Mouse (Mus musculus): ENCODE results near the gene Npcd. TPM values are rescaled to one million over a fixed set of nuclear protein-coding genes. Genes with fewer than 3 reads are reported as not detected.
"Not testable (repeated sequence)": the region's sequence is repeated elsewhere in the genome, so short reads cannot be mapped to it uniquely, and the experiment has no call there.

Npcd gene
- polyA plus RNA-seq, 1 experiment from 2014 or later, result 0.55 TPM

DNA sequence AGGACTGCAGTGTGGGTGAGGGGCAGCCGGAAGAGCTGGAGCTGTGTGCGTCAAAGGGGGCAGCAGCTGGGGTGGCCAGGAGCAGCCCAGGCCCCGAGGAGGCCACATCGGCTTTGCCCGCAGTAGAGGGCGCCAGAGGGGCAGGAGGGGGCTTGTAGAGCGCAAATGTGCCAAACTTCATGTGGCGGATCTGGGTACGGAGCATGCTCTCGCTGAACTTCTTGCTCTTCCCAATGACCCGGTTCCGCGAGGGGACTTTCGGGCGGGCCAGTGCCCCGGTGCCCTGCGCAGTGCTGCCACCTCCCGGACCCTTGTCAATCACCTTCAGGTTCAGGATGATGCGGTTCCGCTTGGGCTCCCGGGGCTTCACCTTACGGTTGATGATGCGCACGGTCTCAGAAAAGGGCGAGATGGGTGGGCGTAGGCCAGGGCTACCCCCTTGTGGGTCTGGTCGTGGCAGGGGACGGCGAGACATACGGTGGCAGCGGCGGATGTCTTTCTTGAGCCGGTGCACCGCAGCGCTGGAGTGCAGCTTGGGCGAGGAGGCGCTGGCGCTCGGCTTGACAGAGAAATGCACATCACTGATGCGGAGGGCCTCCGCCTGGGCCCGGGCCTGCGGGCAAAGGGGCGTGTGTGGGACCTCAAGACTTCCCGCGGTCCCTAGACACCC, 5.5 kb downstream of the Npcd start:
- Histone ChIP-seq H3K9ac (no peak overlapping the region; the same call in 1 of the 2 replicates), H3K4me3 (no peak overlapping the region), H3K36me3 (peaks cover 41% of the 10 kb centered on the region), H3K4me1 (peaks cover 70% of the 10 kb centered on the region), H3K9me3 (no peaks in the 10 kb centered on the region), H3K27me3 (no peaks in the 10 kb centered on the region), H3K27ac (no peak overlapping the region), H3K4me2 (peak overlapping the region; percentile 4; the same call in 1 of the 2 replicates)
- ATAC-seq (ENCODE audit: borderline replicate concordance, extremely low read depth, low FRiP score, low TSS enrichment), result peak; percentile 13; the same call in 1 of the 2 replicates
- 55% methylated on average over 46 of the region's 46 CpGs for WGBS

- Histone ChIP-seq H3K4me3 (no peak overlapping the region), H3K9ac (no peak overlapping the region), H3K9me3 (no peaks in the 10 kb centered on the region), H3K27ac (no peak overlapping the region), H3K27me3 (no peaks in the 10 kb centered on the region), H3K4me2 (no peak overlapping the region), H3K36me3 (peaks cover 44% of the 10 kb centered on the region), H3K4me1 (peaks cover 68% of the 10 kb centered on the region)
- 80% methylated on average over 10 of the region's 11 CpGs for WGBS
- no peak for ATAC-seq (ENCODE audit: borderline replicate concordance, extremely low read depth, low FRiP score, low TSS enrichment)
Observed at GRCm38 (mm10) chr15:79827778-79828210, 6.2 kb downstream of the Npcd start.

GRCm38 (mm10) chr15:79827061-79827777, 6.8 kb downstream of the Npcd start:
- no peak for ATAC-seq (ENCODE audit: borderline replicate concordance, extremely low read depth, low FRiP score, low TSS enrichment)
- no peak overlapping the region for H3K9ac ChIP-seq
- WGBS, result 84% methylated on average over 14 of the region's 14 CpGs
- H3K9me3 ChIP-seq, result no peaks in the 10 kb centered on the region
- H3K36me3 ChIP-seq, result peaks cover 46% of the 10 kb centered on the region
- H3K27me3 ChIP-seq, result no peaks in the 10 kb centered on the region
- no peak overlapping the region for H3K27ac ChIP-seq
- no peak overlapping the region for H3K4me3 ChIP-seq
- no peak overlapping the region for H3K4me2 ChIP-seq
- peaks cover 68% of the 10 kb centered on the region for H3K4me1 ChIP-seq

- Histone ChIP-seq H3K4me1 (peaks cover 62% of the 10 kb centered on the region), H3K27ac (no peak overlapping the region), H3K27me3 (no peaks in the 10 kb centered on the region)
Observed at GRCm38 (mm10) chr15:79826221-79826935, 7.7 kb downstream of the Npcd start.

DNA sequence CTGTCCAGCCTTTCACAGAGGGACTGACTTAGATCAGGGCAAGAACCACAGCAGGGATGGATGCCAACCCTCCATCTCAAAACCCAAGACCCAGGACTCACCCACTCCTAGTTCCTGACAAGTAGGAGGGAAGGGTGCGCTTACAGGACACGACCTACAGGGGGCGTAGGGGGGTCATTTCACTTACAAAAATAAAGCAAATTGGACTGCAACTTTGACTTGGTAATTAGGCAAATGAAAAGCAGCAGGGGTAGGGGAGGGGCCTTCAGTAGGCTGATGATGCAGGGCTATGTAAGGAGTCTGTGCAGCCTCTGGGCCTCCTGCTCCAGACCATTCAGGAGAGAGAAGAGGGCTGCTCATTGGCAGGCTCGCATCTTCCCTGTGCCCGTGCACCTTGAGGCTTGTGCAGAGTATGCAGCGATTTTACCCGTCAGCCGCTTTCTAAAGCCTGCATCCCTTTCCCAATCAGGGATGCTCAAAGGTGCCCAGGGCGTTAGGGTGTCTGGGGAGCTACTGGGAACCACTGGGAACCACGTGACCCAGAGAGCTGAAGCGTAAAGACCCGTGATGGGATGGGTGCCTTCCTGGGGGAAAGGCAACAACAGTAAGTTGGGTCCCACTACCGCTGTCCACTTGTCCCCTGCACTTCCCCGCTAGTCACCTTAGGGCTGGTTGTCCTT, 8.8 kb downstream of the Npcd start:
- H3K4me1 ChIP-seq, result peaks cover 56% of the 10 kb centered on the region
- 62% methylated on average over 14 of the region's 14 CpGs for WGBS
- H3K4me2 ChIP-seq, result no peak overlapping the region
- peaks cover 38% of the 10 kb centered on the region for H3K36me3 ChIP-seq
- H3K27ac ChIP-seq, result no peak overlapping the region
- H3K27me3 ChIP-seq, result no peaks in the 10 kb centered on the region
- ATAC-seq (ENCODE audit: borderline replicate concordance, extremely low read depth, low FRiP score, low TSS enrichment), result no peak
- H3K4me3 ChIP-seq, result no peak overlapping the region
- no peaks in the 10 kb centered on the region for H3K9me3 ChIP-seq
- H3K9ac ChIP-seq, result no peak overlapping the region

More at GRCm38 (mm10) chr15:79826221-79826935, 7.7 kb downstream of the Npcd start:
- Histone ChIP-seq H3K4me2 (no peak overlapping the region), H3K36me3 (peaks cover 40% of the 10 kb centered on the region), H3K9ac (no peak overlapping the region), H3K4me3 (no peak overlapping the region), H3K9me3 (no peaks in the 10 kb centered on the region)
- 72% methylated on average over 9 of the region's 9 CpGs for WGBS
- ATAC-seq (ENCODE audit: borderline replicate concordance, extremely low read depth, low FRiP score, low TSS enrichment), result no peak

GRCm38 (mm10) chr15:79823588-79824280, 10.3 kb downstream of the Npcd start:
- Histone ChIP-seq H3K36me3 (peaks cover 36% of the 10 kb centered on the region), H3K9ac (no peak overlapping the region), H3K4me3 (no peak overlapping the region), H3K27ac (no peak overlapping the region), H3K4me1 (peaks cover 41% of the 10 kb centered on the region), H3K27me3 (no peaks in the 10 kb centered on the region), H3K9me3 (no peaks in the 10 kb centered on the region), H3K4me2 (no peak overlapping the region)
- WGBS, result 54% methylated on average over 17 of the region's 19 CpGs
- ATAC-seq (ENCODE audit: borderline replicate concordance, extremely low read depth, low FRiP score, low TSS enrichment), result no peak

DNA sequence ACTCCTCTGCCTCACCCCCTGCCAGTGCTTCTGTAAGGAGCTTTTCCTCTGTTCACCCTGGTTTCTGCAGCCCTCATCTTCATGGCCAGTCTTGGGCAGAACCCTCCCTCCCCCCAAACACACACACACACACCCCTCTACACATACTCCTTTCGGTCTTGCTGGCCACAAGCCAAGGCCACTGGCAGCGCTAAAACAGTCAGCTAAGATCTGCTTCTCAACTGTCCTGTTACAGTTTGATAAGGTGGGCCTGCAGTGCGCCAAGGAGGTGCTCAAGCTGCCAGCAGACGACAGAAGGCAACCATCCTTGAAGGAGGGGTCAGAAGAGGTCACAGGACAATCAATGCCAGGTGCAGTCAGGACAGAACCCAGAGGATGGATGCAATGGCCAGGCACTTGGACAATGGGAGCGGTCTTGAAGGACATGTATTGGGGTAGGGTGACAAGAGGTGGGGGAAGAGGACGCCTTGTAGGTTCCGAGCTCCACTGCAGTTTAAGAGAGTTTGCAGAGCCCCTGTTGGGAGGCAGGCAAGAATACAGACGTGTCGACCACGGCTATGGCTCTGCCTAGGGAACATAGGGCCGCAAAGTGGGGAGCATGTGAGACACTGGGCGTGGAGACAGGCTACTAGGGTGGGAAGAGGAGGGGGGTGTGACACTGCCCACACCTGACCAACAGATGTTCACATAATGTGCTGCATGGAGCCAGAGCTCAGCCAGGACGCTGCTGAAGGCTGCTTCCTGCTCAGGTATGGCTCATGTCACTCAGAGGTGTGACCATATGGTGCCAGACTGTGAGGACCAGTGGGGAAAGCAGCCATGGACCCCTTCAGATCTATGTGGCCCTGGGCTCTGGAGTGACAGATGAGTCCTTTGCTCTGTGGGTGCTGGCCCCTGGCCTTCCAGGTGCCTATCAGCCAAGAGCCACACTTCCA, 11.5 kb downstream of the Npcd start:
- Histone ChIP-seq H3K36me3 (peaks cover 26% of the 10 kb centered on the region), H3K4me3 (no peak overlapping the region), H3K27me3 (no peaks in the 10 kb centered on the region), H3K9me3 (no peaks in the 10 kb centered on the region), H3K27ac (no peak overlapping the region), H3K4me1 (peaks cover 29% of the 10 kb centered on the region), H3K4me2 (no peak overlapping the region), H3K9ac (no peak overlapping the region)
- 52% methylated on average over 13 of the region's 13 CpGs for WGBS
- no peak for ATAC-seq (ENCODE audit: borderline replicate concordance, extremely low read depth, low FRiP score, low TSS enrichment)

DNA sequence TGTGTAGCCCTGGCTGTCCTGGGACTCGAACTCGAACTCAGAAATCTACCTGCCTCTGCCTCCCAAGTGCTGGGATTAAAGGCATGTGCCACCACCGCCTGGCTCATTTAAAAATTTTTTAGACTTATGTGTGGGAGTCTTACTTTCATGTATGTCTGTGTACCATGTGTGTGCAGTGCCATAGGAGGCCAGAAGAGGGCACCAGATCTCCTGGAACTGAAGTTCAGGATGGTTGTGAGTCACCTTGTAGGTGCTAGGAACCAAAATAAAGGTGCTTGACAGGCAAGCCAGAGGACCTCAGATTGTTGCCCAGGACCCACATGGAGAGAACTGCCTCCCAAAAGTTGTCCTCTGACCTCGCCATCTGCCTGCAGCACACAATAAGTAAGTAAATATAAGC, 15.7 kb downstream of the Npcd start:
- Histone ChIP-seq H3K4me1 (peaks cover 10% of the 10 kb centered on the region), H3K9ac (no peak overlapping the region), H3K27ac (no peak overlapping the region), H3K4me3 (no peak overlapping the region), H3K36me3 (peaks cover 5% of the 10 kb centered on the region; the same call in 1 of the 2 replicates), H3K9me3 (no peaks in the 10 kb centered on the region), H3K27me3 (no peaks in the 10 kb centered on the region), H3K4me2 (no peak overlapping the region)
- WGBS, result 77% methylated on average over 4 of the region's 4 CpGs
- no peak for ATAC-seq (ENCODE audit: borderline replicate concordance, extremely low read depth, low FRiP score, low TSS enrichment)

GRCm38 (mm10) chr15:79813666-79814258, 20.3 kb downstream of the Npcd start:
- WGBS, result 40% methylated on average over 8 of the region's 8 CpGs
- Histone ChIP-seq H3K4me3 (no peak overlapping the region), H3K9ac (no peak overlapping the region), H3K9me3 (no peaks in the 10 kb centered on the region), H3K27ac (no peak overlapping the region), H3K4me1 (no peaks in the 10 kb centered on the region), H3K27me3 (peaks cover 7% of the 10 kb centered on the region), H3K36me3 (no peaks in the 10 kb centered on the region), H3K4me2 (no peak overlapping the region)
- ATAC-seq (ENCODE audit: borderline replicate concordance, extremely low read depth, low FRiP score, low TSS enrichment), result no peak

- not testable (repeated sequence) for H3K4me2 ChIP-seq; H3K9ac ChIP-seq; H3K36me3 ChIP-seq; H3K4me3 ChIP-seq; H3K9me3 ChIP-seq; H3K4me1 ChIP-seq; H3K27ac ChIP-seq; ATAC-seq (ENCODE audit: borderline replicate concordance, extremely low read depth, low FRiP score, low TSS enrichment)
- 56% methylated on average over 2 of the region's 2 CpGs for WGBS
- peaks cover 16% of the 10 kb centered on the region for H3K27me3 ChIP-seq
Observed at GRCm38 (mm10) chr15:79812840-79813239, 21.2 kb downstream of the Npcd start.

Data from lung, embryonic 15.5 days (tissue).